Mouse (Mus musculus) kidney, adult 2 months (tissue): Measurements from ENCODE around the gene Fam228a. TPM values are rescaled to one million over a fixed set of nuclear protein-coding genes. Genes with fewer than 3 reads are reported as not detected.

ENCODE experiments used
- DNase-seq: peaks from one replicate; pipeline ENCODE4 v3.0.0; 2021
- H3K27ac ChIP-seq: fragments of 200-500 bp; 2 replicates; pipeline ENCODE4 v1.5.1; 2012; ENCODE audit warnings: low read depth, low read length, control low read depth, inconsistent platforms; ENCODE audit not compliant: insufficient read depth
- H3K27me3 ChIP-seq: fragments of 200-500 bp; replicated peaks from 2 replicates; pipeline ENCODE4 v1.6.1; 2012; ENCODE audit warnings: mild to moderate bottlenecking, moderate library complexity, low read length, inconsistent platforms; ENCODE audit not compliant: control insufficient read depth, insufficient read depth
- H3K36me3 ChIP-seq: fragments of 200-500 bp; 2 replicates; pipeline ENCODE4 v1.6.1; 2012; ENCODE audit warnings: mild to moderate bottlenecking, moderate library complexity, low read length, inconsistent platforms; ENCODE audit not compliant: control insufficient read depth, insufficient read depth
- H3K4me1 ChIP-seq: fragments of 200-500 bp; 2 replicates; pipeline ENCODE4 v1.6.1; 2011; ENCODE audit warnings: low read length; ENCODE audit not compliant: control insufficient read depth, insufficient read depth
- H3K4me3 ChIP-seq: fragments of 200-500 bp; 2 replicates; pipeline ENCODE4 v1.5.1; 2011; ENCODE audit warnings: mild to moderate bottlenecking, low read depth, low read length, control low read depth; ENCODE audit not compliant: insufficient read depth
- CTCF ChIP-seq: fragments of 200-500 bp; conservative IDR thresholded peaks from 2 replicates; pipeline ENCODE4 v1.5.1; 2011; ENCODE audit warnings: low read depth, mild to moderate bottlenecking, control low read depth, low read length, moderate library complexity, mixed read lengths; ENCODE audit not compliant: insufficient read depth, insufficient read length
- POLR2A ChIP-seq: fragments of 200-500 bp; IDR thresholded peaks from one replicate; pipeline ENCODE4 v1.6.1; 2011; ENCODE audit warnings: low read depth, low read length, control low read depth
- WGBS: fragments of 180-500 bp; shearing (Covaris S2); methylation state at CpG from one replicate; pipeline ENCODE4 v1.1.7; 2018; 5-methylcytosine and 5-hydroxymethylcytosine counted together
- polyA plus RNA-seq: library from polyadenylated mRNA; depleted of rRNA; stranded (reverse); fragments of >200 nt; gene quantifications from 2 replicates; pipeline ENCODE4 v1.2.3, GENCODE M21; 2012

Fam228a gene
- polyA plus RNA-seq, 1 experiment: 0.22 TPM

DNA sequence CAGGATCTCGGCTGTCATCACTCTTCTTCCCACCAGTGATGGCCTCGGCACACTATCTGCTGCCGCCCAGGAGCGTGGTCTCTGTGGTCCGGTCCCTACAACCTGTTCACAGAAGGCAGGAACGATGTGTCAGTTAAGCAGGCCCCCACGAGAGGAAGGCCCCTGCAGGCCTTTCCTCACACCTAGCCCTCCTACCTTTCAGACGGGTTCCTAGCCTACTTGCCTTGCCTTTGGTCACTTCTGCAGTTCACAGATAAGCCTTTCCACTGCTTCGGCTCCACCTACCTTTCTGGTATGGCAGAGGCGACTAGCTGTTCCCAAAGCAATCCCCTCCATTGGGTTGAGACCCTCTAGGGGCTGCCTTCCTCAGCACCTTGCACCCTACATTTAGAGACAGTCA is 22.6 kb downstream of the Fam228a start:
- Histone ChIP-seq H3K4me1 (no peaks in the 10 kb centered on the region), H3K27me3 (no peaks in the 10 kb centered on the region), H3K36me3 (no peaks in the 10 kb centered on the region), H3K27ac (no peak overlapping the region), H3K4me3 (no peak overlapping the region)
- no peak for TF ChIP-seq POLR2A
- TF ChIP-seq CTCF: no peak
- DNase-seq: no peak
- WGBS: 92% methylated on average over 10 of the region's 10 CpGs

DNA sequence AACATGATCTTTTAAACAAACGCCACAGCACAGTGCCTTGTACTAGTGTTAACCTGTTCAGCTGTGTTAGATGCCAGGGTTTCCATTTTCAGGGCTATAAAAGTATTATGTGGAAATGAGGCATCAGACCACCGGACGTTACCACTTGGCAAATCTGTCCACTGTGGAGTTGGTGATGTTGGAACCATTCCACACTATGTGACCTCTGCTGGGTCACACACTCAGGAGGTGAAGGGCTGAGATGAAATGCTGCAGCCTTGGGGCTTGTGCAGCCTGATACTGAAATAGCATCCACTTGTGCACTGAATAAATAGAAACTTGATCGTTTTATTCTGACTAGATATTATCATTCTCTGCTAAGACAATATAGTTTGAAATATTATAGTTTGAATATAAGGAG is 24.9 kb downstream of the Fam228a start:
- H3K36me3 ChIP-seq: no peaks in the 10 kb centered on the region
- no peaks in the 10 kb centered on the region for H3K4me1 ChIP-seq
- no peak overlapping the region for H3K27ac ChIP-seq
- no peak for TF ChIP-seq CTCF
- no peak for TF ChIP-seq POLR2A
- H3K4me3 ChIP-seq: no peak overlapping the region
- no peaks in the 10 kb centered on the region for H3K27me3 ChIP-seq
- 48% methylated on average over 4 of the region's 4 CpGs for WGBS
- DNase-seq: no peak

DNA sequence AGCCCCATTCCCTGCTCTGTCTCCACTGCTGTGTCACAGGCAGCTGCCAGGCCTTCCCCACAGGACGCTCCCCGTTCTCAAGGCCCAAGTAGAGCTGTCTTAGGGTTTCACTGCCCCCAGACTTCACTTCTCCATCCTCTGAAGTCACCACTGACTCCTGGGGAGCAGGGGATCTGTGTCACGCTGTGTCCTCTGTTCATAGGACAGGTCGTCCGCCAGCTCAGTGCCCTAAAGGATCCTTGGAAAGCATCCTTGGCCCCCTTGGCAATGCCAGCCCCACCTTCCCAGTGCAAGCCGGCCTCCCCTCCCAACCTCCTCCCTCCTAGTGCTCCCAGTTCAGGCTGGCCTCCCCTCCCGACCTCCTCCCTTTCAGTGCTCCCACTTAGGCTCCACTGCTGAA is 28.3 kb downstream of the Fam228a start:
- Histone ChIP-seq H3K4me3 (no peak overlapping the region), H3K27ac (no peak overlapping the region), H3K4me1 (no peaks in the 10 kb centered on the region), H3K27me3 (no peaks in the 10 kb centered on the region), H3K36me3 (0 out of 2 replicates have a peak, but pooled peaks cover 1% of the 10 kb centered on the region)
- DNase-seq: no peak
- WGBS: 95% methylated on average over 7 of the region's 7 CpGs
- TF ChIP-seq POLR2A: no peak
- no peak for TF ChIP-seq CTCF

DNA sequence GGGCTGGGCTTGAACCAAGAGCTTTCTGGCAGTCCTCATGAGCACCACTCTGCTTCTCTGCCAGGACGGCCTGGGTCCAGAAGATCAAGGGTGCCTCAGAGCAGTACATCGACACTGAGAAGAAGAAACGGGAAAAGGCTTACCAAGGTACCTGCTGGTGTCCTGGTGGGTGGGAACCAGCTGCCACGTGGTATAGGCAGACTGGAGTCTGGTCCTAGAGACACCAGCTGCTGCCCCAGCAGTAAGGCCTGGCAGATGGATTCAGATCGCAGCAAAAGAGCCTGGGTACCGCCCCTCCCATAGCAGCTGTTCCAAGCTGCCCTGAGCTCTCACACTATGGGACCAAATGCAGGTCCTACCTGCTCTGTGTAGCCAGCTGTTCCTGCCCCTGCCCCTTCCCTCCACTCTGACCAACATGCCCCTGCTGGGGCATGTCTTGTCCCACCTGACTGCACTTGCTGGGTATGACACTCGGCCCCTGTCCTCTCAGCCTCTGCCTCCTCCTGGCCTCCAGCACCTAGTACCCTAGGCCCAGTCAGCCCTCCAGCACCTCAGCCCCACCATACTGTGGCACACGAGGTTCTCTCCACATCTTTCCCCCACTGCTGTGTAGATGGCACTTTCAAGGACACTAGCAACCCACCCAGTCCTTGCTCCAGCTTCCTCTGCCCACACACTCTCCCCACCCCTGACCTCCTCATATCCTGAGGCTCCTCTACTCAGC is 29.2 kb downstream of the Fam228a start:
- Histone ChIP-seq H3K4me3 (no peak overlapping the region), H3K4me1 (no peaks in the 10 kb centered on the region), H3K36me3 (0 out of 2 replicates have a peak, but pooled peaks cover 1% of the 10 kb centered on the region), H3K27ac (no peak overlapping the region), H3K27me3 (no peaks in the 10 kb centered on the region)
- WGBS: 80% methylated on average over 8 of the region's 8 CpGs
- DNase-seq: no peak
- TF ChIP-seq POLR2A (no peak), CTCF (no peak)

DNA sequence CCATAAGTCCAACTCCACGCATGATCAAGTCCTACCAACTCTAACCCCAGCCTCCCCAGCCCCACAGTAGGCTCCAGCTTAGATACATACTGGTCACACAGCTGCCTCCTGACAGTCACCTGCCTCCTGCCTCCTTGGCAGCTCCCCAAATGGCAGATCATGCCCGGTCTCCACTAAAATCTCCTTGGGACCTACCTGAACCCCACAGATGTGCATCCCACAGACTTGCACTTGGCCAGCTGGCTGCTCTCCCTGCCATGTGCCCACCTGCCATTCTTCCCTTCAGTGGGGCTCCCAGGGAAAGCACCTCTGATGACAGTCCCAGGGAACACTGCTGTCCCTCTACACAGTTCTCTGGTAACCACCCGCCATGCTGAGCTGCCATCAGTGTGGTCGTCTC is 29.9 kb downstream of the Fam228a start:
- Histone ChIP-seq H3K27me3 (no peaks in the 10 kb centered on the region), H3K4me1 (no peaks in the 10 kb centered on the region), H3K36me3 (0 out of 2 replicates have a peak, but pooled peaks cover 1% of the 10 kb centered on the region), H3K27ac (no peak overlapping the region), H3K4me3 (no peak overlapping the region)
- no peak for DNase-seq
- WGBS: 92% methylated on average over 4 of the region's 4 CpGs
- no peak for TF ChIP-seq POLR2A
- TF ChIP-seq CTCF: no peak

DNA sequence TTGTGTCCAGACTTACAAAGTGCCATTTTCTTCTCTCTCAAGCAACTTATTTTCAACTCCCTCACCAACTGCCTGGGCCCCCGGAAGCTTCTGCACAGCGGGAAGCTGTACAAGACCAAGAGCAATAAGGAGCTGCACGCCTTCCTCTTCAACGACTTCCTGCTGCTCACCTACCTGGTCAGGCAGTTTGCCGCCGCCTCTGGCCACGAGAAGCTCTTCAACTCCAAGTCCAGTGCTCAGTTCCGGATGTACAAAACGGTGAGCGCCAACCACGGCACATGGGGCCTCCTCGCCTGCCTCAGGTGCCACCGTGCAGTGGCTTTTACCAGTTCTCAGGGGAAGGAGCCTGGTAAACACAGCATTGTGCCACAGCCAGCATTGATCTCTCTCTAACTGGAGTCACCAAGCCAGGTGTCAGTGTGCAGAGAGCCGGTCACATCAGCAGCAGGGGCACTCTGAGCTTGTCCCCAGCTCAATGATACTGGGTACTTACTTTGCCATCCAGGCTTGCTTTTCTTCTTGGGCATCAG is 30.7 kb downstream of the Fam228a start:
- Histone ChIP-seq H3K27me3 (no peaks in the 10 kb centered on the region), H3K4me3 (no peak overlapping the region), H3K27ac (no peak overlapping the region), H3K36me3 (0 out of 2 replicates have a peak, but pooled peaks cover 1% of the 10 kb centered on the region), H3K4me1 (no peaks in the 10 kb centered on the region)
- WGBS: 88% methylated on average over 14 of the region's 14 CpGs
- DNase-seq: no peak
- TF ChIP-seq POLR2A (no peak), CTCF (no peak)

DNA sequence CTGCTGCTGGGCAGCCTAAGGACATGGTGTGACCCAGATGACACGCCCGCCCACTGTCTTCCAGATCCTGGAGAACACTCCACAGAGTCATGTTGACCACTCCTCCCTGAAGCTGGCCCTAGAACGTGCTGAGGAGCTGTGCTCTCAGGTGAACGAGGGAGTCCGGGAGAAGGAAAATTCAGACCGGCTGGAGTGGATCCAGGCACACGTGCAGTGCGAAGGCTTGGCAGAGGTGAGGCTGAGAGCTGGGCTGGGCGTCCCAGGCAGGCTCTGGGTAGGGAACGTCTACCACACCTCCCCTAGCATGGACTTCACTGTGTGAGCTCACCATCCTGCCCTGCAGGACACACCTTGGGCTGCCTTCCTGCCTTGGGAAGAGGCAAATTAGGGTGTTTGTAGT is 31.3 kb downstream of the Fam228a start:
- WGBS: 85% methylated on average over 10 of the region's 10 CpGs
- 0 out of 2 replicates have a peak, but pooled peaks cover 1% of the 10 kb centered on the region for H3K36me3 ChIP-seq
- DNase-seq: no peak

More for the DNA sequence above, 31.3 kb downstream of the Fam228a start:
- TF ChIP-seq CTCF (no peak), POLR2A (no peak)
- Histone ChIP-seq H3K27me3 (no peaks in the 10 kb centered on the region), H3K27ac (no peak overlapping the region), H3K4me3 (no peak overlapping the region), H3K4me1 (no peaks in the 10 kb centered on the region)
